Mouse (Mus musculus): ENCODE results near the gene Cdk14. TPM values are rescaled to one million over a fixed set of nuclear protein-coding genes. Genes with fewer than 3 reads are reported as not detected.

Cdk14 gene
- 1 to 10 TPM; 2.6 to 5.3 TPM for total RNA-seq (2021)
- long read RNA-seq, experiment 1, full-length matches to known transcripts = 3 of 4 reads
- long read RNA-seq, experiment 1, partial matches to known transcripts = 1 of 4 reads
- long read RNA-seq, experiment 1, other reads (novel, unspliced or antisense) = 0 of 4 reads
- long read RNA-seq, experiment 2 = 0 reads

GRCm38 (mm10) chr5:5419992-5420455 lies at the start of gene Cdk14:
TSS of gene Cdk14 (minus strand) at chr5:5420312.
- DNase-seq = peak; percentile 21
- TF ChIP-seq CTCF (IDR thresholded peaks at IDR 0.05) = no peak
- Histone ChIP-seq H3K4me3 (peak within 1 kb of the TSS; percentile 30), H3K27ac (peak within 1 kb of the TSS; percentile 57)
- intact Hi-C loops (cut with DNase I) = no loop called here

DNA sequence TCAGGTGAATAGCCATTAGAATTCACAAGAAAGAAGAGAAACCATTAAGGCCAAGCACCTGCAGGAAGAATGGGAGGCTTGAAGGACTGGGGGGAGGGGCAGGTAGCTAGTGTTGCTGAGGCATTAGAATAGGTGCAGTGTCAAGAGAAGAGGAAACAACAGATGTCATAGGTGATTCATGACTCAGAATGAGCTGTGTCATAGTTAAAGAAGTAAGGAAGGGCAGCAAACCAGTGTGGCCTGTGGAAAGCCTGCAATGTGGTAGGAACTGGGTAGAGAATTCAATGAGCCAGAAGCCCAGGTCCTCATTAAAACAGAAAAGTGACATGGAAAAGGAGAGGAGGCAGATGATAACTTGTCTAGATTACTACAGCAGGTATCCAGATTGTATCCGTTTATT lies 45.1 kb upstream of the Cdk14 start:
- Histone ChIP-seq H3K4me3 (no peak overlapping the region), H3K27ac (no peak overlapping the region)
- no peak for TF ChIP-seq CTCF (IDR thresholded peaks at IDR 0.05)
- intact Hi-C loops (cut with DNase I) = no loop called here
- DNase-seq = no peak

- Histone ChIP-seq H3K27ac (no peak overlapping the region), H3K4me3 (no peak overlapping the region)
- no peak for DNase-seq
- no peak for TF ChIP-seq CTCF (IDR thresholded peaks at IDR 0.05)
- intact Hi-C loops (cut with DNase I) = no loop called here
These were observed 11.8 kb upstream of the Cdk14 start for GRCm38 (mm10) chr5:5431746-5432438.

DNA sequence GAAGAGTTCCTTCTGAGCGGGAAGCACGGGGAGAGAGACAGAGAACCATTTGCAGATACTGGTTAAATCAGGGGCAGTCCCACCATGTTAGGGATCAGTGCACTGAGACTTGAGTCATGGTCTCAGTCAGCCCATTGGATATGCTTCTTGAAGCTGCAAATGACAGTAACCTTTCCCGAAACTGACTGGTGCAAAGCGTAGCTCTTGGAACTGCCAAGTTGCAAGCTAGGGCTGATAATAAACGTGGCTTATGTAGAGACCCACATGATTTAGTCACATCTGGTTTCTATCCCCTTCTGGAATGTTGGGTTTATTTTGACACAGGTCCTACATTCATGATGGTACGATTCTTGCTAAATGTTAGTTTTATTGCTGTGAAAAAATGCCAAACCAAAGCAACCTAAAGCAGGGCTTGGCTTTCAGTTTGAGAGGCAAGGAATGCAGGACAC lies 3.6 kb upstream of the Cdk14 start:
- no peak for TF ChIP-seq CTCF (IDR thresholded peaks at IDR 0.05)
- intact Hi-C loops (cut with DNase I) = no loop called here

GRCm38 (mm10) chr5:5423081-5423480 lies 3.0 kb upstream of the Cdk14 start:
- H3K27ac ChIP-seq = no peak overlapping the region
- H3K4me3 ChIP-seq = no peak overlapping the region
- no peak for TF ChIP-seq CTCF (IDR thresholded peaks at IDR 0.05)
- intact Hi-C loops (cut with DNase I) = no loop called here
- no peak for DNase-seq

More for the DNA sequence above, 3.6 kb upstream of the Cdk14 start:
- no peak for DNase-seq
- no peak overlapping the region for H3K4me3 ChIP-seq
- no peak overlapping the region for H3K27ac ChIP-seq

DNA sequence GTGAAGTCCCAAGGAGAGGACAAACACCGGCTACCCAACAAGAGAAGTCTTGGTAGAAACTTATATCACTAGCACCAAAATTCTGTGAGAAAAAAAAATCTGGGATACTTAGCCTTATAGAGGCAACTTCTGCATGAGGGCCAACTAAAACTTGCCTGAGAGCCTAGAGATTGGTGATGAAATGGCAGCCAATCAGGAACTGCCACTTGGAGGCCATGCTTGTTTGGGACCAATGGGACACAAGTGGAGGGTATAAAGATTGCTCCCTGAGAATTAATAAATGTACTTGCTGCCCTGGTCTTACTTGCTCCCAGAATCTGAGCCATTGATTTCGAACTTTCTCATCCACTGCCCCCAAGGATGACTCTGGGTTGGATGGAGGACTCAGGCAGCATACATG lies 1.3 kb upstream of the Cdk14 start:
- no peak for TF ChIP-seq CTCF (IDR thresholded peaks at IDR 0.05)
- DNase-seq = no peak
- Histone ChIP-seq H3K27ac (no peak overlapping the region), H3K4me3 (no peak overlapping the region)
- intact Hi-C loops (cut with DNase I) = no loop called here

DNA sequence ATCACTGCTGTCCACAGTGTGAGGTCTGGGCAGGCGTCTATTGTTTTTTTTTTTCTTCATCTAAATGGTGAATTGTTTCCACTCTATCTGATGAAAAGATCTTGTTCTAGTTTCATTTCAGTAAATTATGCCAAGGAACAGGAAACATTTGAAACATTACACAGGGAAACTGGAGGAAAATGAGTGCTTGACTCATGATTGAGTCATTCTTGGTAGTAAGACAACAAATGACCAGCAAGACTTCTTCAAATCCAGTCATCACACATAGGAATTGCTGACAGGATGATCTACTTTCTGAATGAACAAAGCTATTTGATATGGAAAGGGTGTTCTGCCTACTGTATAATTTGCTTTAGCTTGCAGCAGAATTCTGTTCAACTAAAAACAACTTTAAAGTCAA lies 859 bp downstream of the Cdk14 start:
- 0 out of 2 replicates have a peak overlapping the region, but pooled peaks have one; percentile 40 for H3K27ac ChIP-seq

DNA sequence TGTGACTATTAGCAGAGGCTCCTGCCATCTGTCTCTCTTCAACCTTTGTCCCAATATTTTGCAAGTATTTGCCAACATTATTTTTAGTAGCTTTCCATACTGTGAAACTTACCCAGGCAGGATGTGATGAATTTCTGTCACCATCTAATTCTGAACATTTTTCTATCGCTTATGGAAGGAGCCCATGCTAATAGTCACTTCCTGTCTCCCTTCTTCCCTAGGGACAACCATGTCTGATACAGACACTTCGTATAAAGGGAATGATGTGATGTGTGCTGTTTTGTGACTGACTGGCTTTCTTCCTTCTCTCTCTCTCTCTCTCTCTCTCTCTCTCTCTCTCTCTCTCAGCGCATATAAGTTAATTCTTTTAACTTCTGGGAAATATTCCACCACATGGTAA lies 5.3 kb downstream of the Cdk14 start:
- Histone ChIP-seq H3K4me3 (no peak overlapping the region), H3K27ac (no peak overlapping the region)
- TF ChIP-seq CTCF (IDR thresholded peaks at IDR 0.05) = no peak
- DNase-seq = no peak
- intact Hi-C loops (cut with DNase I) = no loop called here

More for the DNA sequence above, 859 bp downstream of the Cdk14 start:
- no peak for DNase-seq
- no peak for TF ChIP-seq CTCF (IDR thresholded peaks at IDR 0.05)
- intact Hi-C loops (cut with DNase I) = no loop called here
- H3K4me3 ChIP-seq = no peak overlapping the region; the same call in 1 of the 2 replicates

DNA sequence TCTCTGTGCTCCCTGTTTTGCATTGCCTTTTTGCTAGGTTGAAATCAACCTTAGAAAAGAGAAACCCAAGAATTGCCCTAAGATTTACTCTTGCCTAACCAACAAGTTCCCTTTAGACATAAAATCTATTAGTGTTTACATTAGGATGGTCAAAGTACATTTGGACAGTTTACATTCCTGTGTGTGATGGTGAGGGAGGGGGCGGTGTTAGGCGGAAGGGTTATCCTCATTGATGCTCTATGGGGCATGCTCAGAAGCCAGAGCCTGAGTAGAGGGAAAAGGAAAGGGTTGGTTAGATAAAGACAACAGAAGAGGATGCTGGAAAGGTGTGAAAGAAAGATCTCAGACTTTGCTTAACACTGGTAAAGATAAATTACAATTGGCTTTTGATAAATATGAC lies 8.2 kb downstream of the Cdk14 start:
- TF ChIP-seq CTCF (IDR thresholded peaks at IDR 0.05) = no peak
- no peak for DNase-seq
- Histone ChIP-seq H3K4me3 (no peak overlapping the region), H3K27ac (no peak overlapping the region)
- intact Hi-C loops (cut with DNase I) = no loop called here

GRCm38 (mm10) chr5:5401986-5402385 lies 18.1 kb downstream of the Cdk14 start:
- intact Hi-C loops (cut with DNase I) = no loop called here
- no peak overlapping the region for H3K27ac ChIP-seq
- no peak for TF ChIP-seq CTCF (IDR thresholded peaks at IDR 0.05)

DNA sequence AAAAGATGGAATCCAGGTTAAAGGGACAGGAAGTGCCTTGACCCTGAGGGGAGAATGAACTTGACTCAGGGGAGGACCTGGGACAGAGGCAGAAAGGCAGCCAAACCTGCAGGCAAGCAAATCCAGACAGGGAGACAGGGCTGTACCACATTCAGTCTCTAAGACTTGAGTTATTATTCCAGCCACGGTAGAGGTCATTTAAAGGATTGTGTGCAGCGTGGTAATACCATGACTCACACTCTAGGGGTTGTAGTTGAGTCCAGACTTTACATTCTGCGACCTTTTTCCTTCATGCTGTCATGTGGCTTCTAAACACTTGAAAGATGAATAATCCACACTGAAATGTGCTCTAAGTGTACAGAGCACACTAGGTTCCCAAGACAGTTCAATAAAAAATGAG lies 27.3 kb downstream of the Cdk14 start:
- DNase-seq = no peak
- TF ChIP-seq CTCF (IDR thresholded peaks at IDR 0.05) = no peak
- intact Hi-C loops (cut with DNase I) = no loop called here
- no peak overlapping the region for H3K4me3 ChIP-seq
- no peak overlapping the region for H3K27ac ChIP-seq

More at GRCm38 (mm10) chr5:5401986-5402385, 18.1 kb downstream of the Cdk14 start:
- no peak overlapping the region for H3K4me3 ChIP-seq
- no peak for DNase-seq

DNA sequence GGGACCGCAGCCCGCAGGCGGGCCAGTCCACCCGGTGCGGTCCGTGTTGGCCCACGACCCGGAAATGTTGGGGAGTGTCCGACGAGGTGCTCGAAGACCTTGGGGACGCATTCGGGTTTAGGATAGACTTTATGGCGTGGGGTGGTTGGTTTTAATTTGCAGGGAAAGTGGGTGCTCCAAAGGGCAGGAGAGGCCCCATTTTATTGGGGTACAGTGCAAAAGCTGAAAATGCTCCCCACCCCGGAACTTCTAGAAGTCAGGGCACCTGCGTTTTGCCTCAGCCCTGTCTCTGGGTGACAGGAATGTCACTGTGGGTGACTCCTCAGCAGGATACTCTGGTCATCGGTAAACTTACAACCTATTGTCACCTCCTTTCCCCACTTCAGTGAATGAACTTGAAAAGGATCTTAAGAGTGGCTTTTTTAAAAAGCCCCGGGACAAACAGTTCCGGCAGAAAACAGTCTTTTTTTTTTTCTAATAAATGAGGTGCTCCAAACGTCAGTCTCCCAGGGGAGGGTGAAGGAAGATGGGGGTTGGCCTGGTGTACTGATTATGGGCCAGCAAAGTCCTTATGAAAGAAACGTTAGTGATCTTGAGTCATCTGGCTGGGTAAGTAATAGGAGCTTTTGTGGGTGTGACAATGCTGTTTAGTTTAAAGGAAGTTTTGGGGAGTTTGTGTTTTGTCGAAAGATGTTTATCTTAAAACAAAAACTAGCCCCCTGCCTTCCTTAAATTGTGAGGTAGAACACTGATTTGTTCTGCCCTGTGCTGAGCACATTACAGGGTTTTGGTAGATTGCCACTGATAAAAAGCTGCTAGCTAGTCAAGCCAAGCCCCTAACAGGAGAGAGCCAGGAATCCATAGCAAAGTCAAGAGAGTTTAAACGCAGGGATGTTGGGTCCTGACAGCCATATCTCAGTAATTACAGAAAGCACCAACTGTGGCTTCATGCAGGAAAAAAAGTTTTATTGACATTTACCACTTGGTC lies 39.1 kb downstream of the Cdk14 start:
- Histone ChIP-seq H3K27ac (peak overlapping the region; percentile 84), H3K4me3 (peak overlapping the region; percentile 90)
- peak; percentile 47 for DNase-seq
- TF ChIP-seq CTCF (IDR thresholded peaks at IDR 0.05) = no peak
- intact Hi-C loops (cut with DNase I) = loop anchor here (5.0 kb wide), 1 partner anchor 419 kb away; no protein-coding TSS in a partner anchor
